Mouse (Mus musculus) kidney, adult 2 months (tissue): ENCODE measurements at regions not wholly inside any gene's neighbourhood (a gene's known extent, or its start where the extent isn't known, plus 50 kb on each side); places are given as distances from the start of the nearest gene placed in this dataset.

Experiments
- CTCF ChIP-seq: fragments of 200-500 bp; conservative IDR thresholded peaks from 2 replicates; pipeline ENCODE4 v1.5.1; 2011; ENCODE audit warnings: low read depth, mild to moderate bottlenecking, control low read depth, low read length, moderate library complexity, mixed read lengths; ENCODE audit not compliant: insufficient read depth, insufficient read length
- POLR2A ChIP-seq: fragments of 200-500 bp; IDR thresholded peaks from one replicate; pipeline ENCODE4 v1.6.1; 2011; ENCODE audit warnings: low read depth, low read length, control low read depth

GRCm38 (mm10) chr3:38235736-38236083 lies 248.9 kb downstream of the Ankrd50 start:
- TF ChIP-seq CTCF (no peak), POLR2A (no peak)
